Mouse (Mus musculus) granulocyte monocyte progenitor cell, adult 5-6 weeks (primary cell): ENCODE results near the gene Smarcad1. TPM values are rescaled to one million over a fixed set of nuclear protein-coding genes. Genes with fewer than 3 reads are reported as not detected.

Experiments
- total RNA-seq, 2 experiments: library from RNA; stranded (forward) in 1 of 2; stranded (reverse) in 1 of 2; fragments of 200-712, 200-1000 nt in 1 of 2; fragments of >200 nt in 1 of 2; fragmentation: Nextera tagmentation in 1 of 2; gene quantifications; 2 replicates each; pipeline ENCODE4 v1.2.3; 2014 to 2017

The Smarcad1 gene
- total RNA-seq, 2 experiments from 2014 or later = 53.0 to 54.2 TPM

Other genes starting within 250 kb of the Smarcad1 start
- 0.38 TPM in 1 of 2 replicates, not detected in the other for gene Hpgds, start 102.3 kb downstream of the Smarcad1 start, total RNA-seq (2014; fragmentation: Nextera tagmentation)
- gene Hpgds, start 102.3 kb downstream of the Smarcad1 start, total RNA-seq (2017) = 1.6 TPM in 1 of 2 replicates, not detected in the other